ENCODE assay signal across 16 mouse cellular contexts in the genomic region with DNA sequence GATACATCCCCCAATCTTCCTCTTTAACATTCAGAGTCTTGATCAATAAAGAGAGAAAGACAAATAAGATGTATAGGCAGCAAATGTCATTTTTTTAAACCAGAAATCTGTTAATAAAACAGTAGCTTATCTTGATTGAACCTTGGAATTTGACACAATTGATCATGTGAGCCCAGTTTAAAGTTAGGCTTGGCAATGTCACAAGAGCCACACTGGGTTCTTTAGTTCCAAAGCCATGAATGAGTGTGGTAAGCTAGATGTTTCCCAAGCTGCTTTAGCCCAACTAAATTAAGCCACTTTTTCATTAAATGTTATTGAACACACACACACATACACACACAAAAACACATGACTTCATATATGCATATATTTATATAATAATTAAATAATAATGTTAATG.
"Had no signal": no experiment of that assay in that cellular context is flagged by ENCODE, and none has a peak within 500 bp of the region (broad histone marks: within the 10 kb centered on the region; RNA-seq: fewer than 3 reads in every experiment).

No protein-coding gene starts in this region.

- H3K36me3 ChIP-seq: neural tube, embryonic 13.5 days; neural tube, embryonic 15.5 days; stomach, embryonic 15.5 days had no signal

- DNase-seq: retina, postnatal 1 day; right cerebral cortex, adult 18-20 months; right cerebral cortex, postnatal 14 days; right cerebral cortex, postnatal 25 days; right cerebral cortex, postnatal 4 days; spleen, adult 18-20 months; thymus, adult 18-20 months; thymus, adult 2 months; thymus, postnatal 14 days; thymus, postnatal 25 days; thymus, postnatal 36 days; thymus, postnatal 4 days had no signal

- H3K27me3 ChIP-seq: neural tube, embryonic 13.5 days; neural tube, embryonic 15.5 days; stomach, embryonic 15.5 days had no signal

- H3K27ac ChIP-seq: neural tube, embryonic 13.5 days; neural tube, embryonic 15.5 days; stomach, embryonic 15.5 days; stomach, postnatal 0 days had no signal

- H3K4me2 ChIP-seq: neural tube, embryonic 13.5 days; neural tube, embryonic 15.5 days; stomach, embryonic 15.5 days had no signal

- H3K4me1 ChIP-seq: stomach, embryonic 15.5 days had no signal

- H3K9me3 ChIP-seq: neural tube, embryonic 13.5 days; neural tube, embryonic 15.5 days; stomach, embryonic 15.5 days had no signal

- H3K4me3 ChIP-seq: neural tube, embryonic 13.5 days; neural tube, embryonic 15.5 days; stomach, embryonic 15.5 days had no signal

- H3K9ac ChIP-seq: neural tube, embryonic 13.5 days; neural tube, embryonic 15.5 days; stomach, embryonic 15.5 days had no signal
